Mouse (Mus musculus) liver, adult 2 months (tissue): ENCODE results near the gene Elp4.

Experiments
- CTCF ChIP-seq: fragments of 200-500 bp; IDR thresholded peaks from 2 replicates; pipeline ENCODE4 v1.5.1; 2011; ENCODE audit warnings: low read depth, low read length, control low read depth
- POLR2A ChIP-seq: fragments of 200-500 bp; IDR thresholded peaks from 2 replicates; pipeline ENCODE4 v1.6.1; 2011; ENCODE audit warnings: low read length, control low read depth; ENCODE audit not compliant: insufficient read depth; ENCODE audit errors: extremely low read depth

- TF ChIP-seq CTCF (no peak), POLR2A (no peak)
Observed at GRCm38 (mm10) chr2:105673054-105673453, 231.3 kb downstream of the Elp4 start.
